In the genomic region with DNA sequence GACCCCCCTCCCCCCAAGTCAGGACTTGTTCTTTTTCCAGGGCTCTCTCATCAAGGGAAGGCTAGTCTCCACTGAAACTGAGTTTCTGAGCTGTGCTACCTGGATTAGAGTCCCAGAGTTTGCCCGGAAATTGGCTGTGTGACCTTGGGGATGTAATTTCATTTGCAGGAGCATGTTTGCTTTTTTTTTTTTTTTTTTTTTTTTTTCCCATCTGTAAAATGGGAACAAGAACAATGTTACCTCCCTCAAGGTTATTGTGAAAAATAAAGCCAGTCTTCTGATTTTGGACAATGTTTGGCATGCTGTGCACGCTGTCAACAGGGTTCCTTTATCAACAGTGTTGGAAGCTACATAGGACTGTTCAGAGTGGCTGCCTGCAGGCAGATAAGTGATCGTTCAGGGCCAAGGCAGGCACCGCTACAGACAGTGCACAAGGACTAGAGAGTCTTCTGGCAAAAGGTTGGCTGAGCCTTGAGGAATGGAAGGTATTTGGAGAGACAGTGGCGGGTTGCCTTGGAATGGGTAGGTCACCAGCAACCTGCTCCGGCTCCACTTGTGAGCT, we compare ENCODE assay signal across 9 mouse cellular contexts. TPM values are rescaled to one million over a fixed set of nuclear protein-coding genes. Genes with fewer than 3 reads are reported as not detected.
DNase-seq lines count a peak whose midpoint lies in the region; ATAC-seq and TF ChIP-seq lines count a peak whose summit lies in the region.
"Had no signal": no experiment of that assay in that cellular context is flagged by ENCODE, and none has a peak within 500 bp of the region (broad histone marks: within the 10 kb centered on the region; RNA-seq: fewer than 3 reads in every experiment).

No protein-coding gene starts in this region.

- intact Hi-C loops in left cerebral cortex, postnatal 36 days (cut with DNase I), result loop anchor here (5.0 kb wide), 1 partner anchor 72 kb away; no protein-coding TSS in a partner anchor

- TF ChIP-seq CTCF in lung, embryonic 14.5 days (IDR thresholded peaks at IDR 0.05; ENCODE audit: low read depth), result no peak

- no peak for DNase-seq in lung, embryonic 14.5 days
- no peak for DNase-seq in lung, postnatal 4 days
- DNase-seq in embryonic facial prominence, embryonic 11.5 days (ENCODE audit: low spot score), result no peak
- DNase-seq in limb, embryonic 10.5 days (ENCODE audit: low spot score), result no peak
- no peak for DNase-seq in left cerebral cortex, postnatal 36 days (ENCODE audit: low spot score in 2 of 2)
- no peak for DNase-seq in thymus, postnatal 10 days (ENCODE audit: low spot score in 2 of 2)
- DNase-seq in adrenal gland, postnatal 10 days, result no peak

- H3K4me1 ChIP-seq in lung, embryonic 14.5 days (ENCODE audit: insufficient read depth), result peaks cover 19% of the 10 kb centered on the region; the same call in 1 of the 2 replicates
- peaks cover 6% of the 10 kb centered on the region for H3K4me1 ChIP-seq in embryonic facial prominence, embryonic 11.5 days (ENCODE audit: control insufficient read depth, insufficient read depth, low read length)
- peaks cover 45% of the 10 kb centered on the region for H3K4me1 ChIP-seq in limb, embryonic 10.5 days
- peaks cover 12% of the 10 kb centered on the region for H3K4me1 ChIP-seq in neural tube, embryonic 14.5 days (ENCODE audit: control insufficient read depth, insufficient read depth, low read length)

- H3K36me3 ChIP-seq in lung, embryonic 14.5 days (ENCODE audit: insufficient read depth), result peaks cover 21% of the 10 kb centered on the region
- H3K36me3 ChIP-seq in embryonic facial prominence, embryonic 11.5 days (replicated peaks; ENCODE audit: control insufficient read depth, insufficient read depth, low read depth, low read length), result peaks cover 7% of the 10 kb centered on the region
- H3K36me3 ChIP-seq in limb, embryonic 10.5 days, result peaks cover 59% of the 10 kb centered on the region
- H3K36me3 ChIP-seq in neural tube, embryonic 14.5 days (ENCODE audit: control insufficient read depth, insufficient read depth, low read length), result peaks cover 15% of the 10 kb centered on the region; the same call in 1 of the 2 replicates

- no peaks in the 10 kb centered on the region for H3K27me3 ChIP-seq in lung, embryonic 14.5 days (ENCODE audit: insufficient read depth, low read length)
- H3K27me3 ChIP-seq in embryonic facial prominence, embryonic 11.5 days (ENCODE audit: control insufficient read depth, insufficient read depth, low read length), result no peaks in the 10 kb centered on the region
- no peaks in the 10 kb centered on the region for H3K27me3 ChIP-seq in limb, embryonic 10.5 days (ENCODE audit: low read depth, poor library complexity, severe bottlenecking)
- no peaks in the 10 kb centered on the region for H3K27me3 ChIP-seq in neural tube, embryonic 14.5 days (ENCODE audit: control insufficient read depth, insufficient read depth, low read length)

- peak overlapping the region; percentile 32; the same call in 1 of the 2 replicates for H3K27ac ChIP-seq in lung, embryonic 14.5 days (ENCODE audit: low read depth)
- peak overlapping the region; percentile 83 for H3K27ac ChIP-seq in embryonic facial prominence, embryonic 11.5 days (replicated peaks; ENCODE audit: low read depth, low read length)
- H3K27ac ChIP-seq in limb, embryonic 10.5 days, result peak overlapping the region; percentile 98
- H3K27ac ChIP-seq in neural tube, embryonic 14.5 days (ENCODE audit: low read depth, low read length), result peak overlapping the region; percentile 84; the same call in 1 of the 2 replicates

- H3K9ac ChIP-seq in lung, embryonic 14.5 days, result peak overlapping the region; percentile 87
- H3K9ac ChIP-seq in embryonic facial prominence, embryonic 11.5 days (replicated peaks; ENCODE audit: low read length), result peak overlapping the region; percentile 92
- peak overlapping the region; percentile 94 for H3K9ac ChIP-seq in neural tube, embryonic 14.5 days (replicated peaks; ENCODE audit: low read depth, low read length)

- 65% methylated on average over 6 of the region's 6 CpGs for WGBS in lung, embryonic 14.5 days
- WGBS in embryonic facial prominence, embryonic 11.5 days, result 77% methylated on average over 6 of the region's 6 CpGs
- WGBS in limb, embryonic 10.5 days, result 85% methylated on average over 6 of the region's 6 CpGs
- 89% methylated on average over 6 of the region's 6 CpGs for WGBS in neural tube, embryonic 14.5 days

- no peaks in the 10 kb centered on the region for H3K9me3 ChIP-seq in lung, embryonic 14.5 days (ENCODE audit: low read depth, low read length)
- no peaks in the 10 kb centered on the region for H3K9me3 ChIP-seq in embryonic facial prominence, embryonic 11.5 days (replicated peaks; ENCODE audit: control insufficient read depth, low read length)
- H3K9me3 ChIP-seq in limb, embryonic 10.5 days (replicated peaks), result no peaks in the 10 kb centered on the region
- no peaks in the 10 kb centered on the region for H3K9me3 ChIP-seq in neural tube, embryonic 14.5 days (ENCODE audit: control insufficient read depth, low read length)

- H3K4me2 ChIP-seq in lung, embryonic 14.5 days, result peak overlapping the region; percentile 90
- peak overlapping the region; percentile 79 for H3K4me2 ChIP-seq in embryonic facial prominence, embryonic 11.5 days (ENCODE audit: low read depth, low read length)
- H3K4me2 ChIP-seq in neural tube, embryonic 14.5 days (ENCODE audit: low read depth, low read length), result peak overlapping the region; percentile 70

- H3K4me3 ChIP-seq in lung, embryonic 14.5 days (ENCODE audit: low read depth, low read length), result peak overlapping the region; percentile 85
- peak overlapping the region; percentile 87 for H3K4me3 ChIP-seq in embryonic facial prominence, embryonic 11.5 days (ENCODE audit: low read depth, low read length)
- H3K4me3 ChIP-seq in limb, embryonic 10.5 days, result peak overlapping the region; percentile 96
- peak overlapping the region; percentile 84 for H3K4me3 ChIP-seq in neural tube, embryonic 14.5 days (ENCODE audit: low read depth, low read length)

- no peak for ATAC-seq in lung, embryonic 14.5 days (ENCODE audit: insufficient read depth)
- no peak for ATAC-seq in embryonic facial prominence, embryonic 11.5 days (replicated peaks; ENCODE audit: insufficient number of reproducible peaks, low FRiP score, low TSS enrichment, low read depth)
- ATAC-seq in neural tube, embryonic 14.5 days (ENCODE audit: low read depth), result no peak

RNA-seq across cellular contexts. Expression of gene Unc119, which starts 1.1 kb away (rescaled TPM):
- 36.8 and 43.1 TPM in 2 replicates for polyA plus RNA-seq in lung, embryonic 14.5 days (2014; fragmentation: Nextera tagmentation; extraction: Ambion mirVana)
- polyA plus RNA-seq in embryonic facial prominence, embryonic 11.5 days (2014; fragmentation: Nextera tagmentation; extraction: Ambion mirVana), result 77.0 and 84.7 TPM in 2 replicates
- polyA plus RNA-seq in limb, embryonic 10.5 days (2016; fragmentation: Nextera tagmentation; extraction: Ambion mirVana), result 77.9 and 83.0 TPM in 2 replicates
- polyA plus RNA-seq in neural tube, embryonic 14.5 days (2014; fragmentation: Nextera tagmentation; extraction: Ambion mirVana), result 74.8 and 91.5 TPM in 2 replicates
- total RNA-seq in left cerebral cortex, postnatal 36 days (2021), result 10 to 100 TPM; 30.6 to 31.3 TPM
- 10 to 100 TPM; 36.1 to 42.5 TPM for total RNA-seq in adrenal gland, postnatal 10 days (2021)

RNA-seq across cellular contexts. Expression of gene Pigs, which starts 16.2 kb away (rescaled TPM):
- polyA plus RNA-seq in lung, embryonic 14.5 days (2014; fragmentation: Nextera tagmentation; extraction: Ambion mirVana), result 69.9 and 76.0 TPM in 2 replicates
- 55.4 and 64.0 TPM in 2 replicates for polyA plus RNA-seq in embryonic facial prominence, embryonic 11.5 days (2014; fragmentation: Nextera tagmentation; extraction: Ambion mirVana)
- polyA plus RNA-seq in limb, embryonic 10.5 days (2016; fragmentation: Nextera tagmentation; extraction: Ambion mirVana), result 80.3 and 83.6 TPM in 2 replicates
- 71.4 and 80.0 TPM in 2 replicates for polyA plus RNA-seq in neural tube, embryonic 14.5 days (2014; fragmentation: Nextera tagmentation; extraction: Ambion mirVana)
- 10 to 100 TPM; 64.4 to 68.5 TPM for total RNA-seq in left cerebral cortex, postnatal 36 days (2021)
- 10 to 100 TPM; 40.1 to 40.3 TPM for total RNA-seq in adrenal gland, postnatal 10 days (2021)

RNA-seq across cellular contexts. Expression of gene Aldoc, which starts 21.6 kb away (rescaled TPM):
- polyA plus RNA-seq in lung, embryonic 14.5 days (2014; fragmentation: Nextera tagmentation; extraction: Ambion mirVana), result 4.4 and 5.0 TPM in 2 replicates
- 2.7 and 4.6 TPM in 2 replicates for polyA plus RNA-seq in embryonic facial prominence, embryonic 11.5 days (2014; fragmentation: Nextera tagmentation; extraction: Ambion mirVana)
- polyA plus RNA-seq in limb, embryonic 10.5 days (2016; fragmentation: Nextera tagmentation; extraction: Ambion mirVana), result 2.0 and 4.3 TPM in 2 replicates
- 245 and 350 TPM in 2 replicates for polyA plus RNA-seq in neural tube, embryonic 14.5 days (2014; fragmentation: Nextera tagmentation; extraction: Ambion mirVana)
- 100 to 1,000 TPM; 746 to 852 TPM for total RNA-seq in left cerebral cortex, postnatal 36 days (2021)
- 1 to 10 TPM; 8.3 to 8.6 TPM for total RNA-seq in adrenal gland, postnatal 10 days (2021)

RNA-seq across cellular contexts. Expression of gene Foxn1, which starts 41.9 kb away (rescaled TPM):
- not detected in 2 replicates for polyA plus RNA-seq in lung, embryonic 14.5 days (2014; fragmentation: Nextera tagmentation; extraction: Ambion mirVana)
- polyA plus RNA-seq in embryonic facial prominence, embryonic 11.5 days (2014; fragmentation: Nextera tagmentation; extraction: Ambion mirVana), result 0.14 and 0.50 TPM in 2 replicates
- 0.06 TPM in 1 of 2 replicates, not detected in the other for polyA plus RNA-seq in limb, embryonic 10.5 days (2016; fragmentation: Nextera tagmentation; extraction: Ambion mirVana)
- polyA plus RNA-seq in neural tube, embryonic 14.5 days (2014; fragmentation: Nextera tagmentation; extraction: Ambion mirVana), result not detected in 2 replicates
- total RNA-seq in left cerebral cortex, postnatal 36 days (2021), result not detected
- under 1 TPM in 1 of 2 experiments, not detected in 1; 0.09 TPM for total RNA-seq in adrenal gland, postnatal 10 days (2021)
- total RNA-seq: neutrophil, adult 5-6 weeks had no signal

RNA-seq across cellular contexts. Expression of gene Spag5, which starts 43.1 kb away (rescaled TPM):
- polyA plus RNA-seq in lung, embryonic 14.5 days (2014; fragmentation: Nextera tagmentation; extraction: Ambion mirVana), result 54.2 and 59.8 TPM in 2 replicates
- polyA plus RNA-seq in embryonic facial prominence, embryonic 11.5 days (2014; fragmentation: Nextera tagmentation; extraction: Ambion mirVana), result 54.8 and 62.0 TPM in 2 replicates
- polyA plus RNA-seq in limb, embryonic 10.5 days (2016; fragmentation: Nextera tagmentation; extraction: Ambion mirVana), result 72.8 and 84.8 TPM in 2 replicates
- polyA plus RNA-seq in neural tube, embryonic 14.5 days (2014; fragmentation: Nextera tagmentation; extraction: Ambion mirVana), result 3.4 and 3.5 TPM in 2 replicates
- total RNA-seq in left cerebral cortex, postnatal 36 days (2021), result 10 to 100 TPM in 1 of 2 experiments, 1 to 10 TPM in 1; 7.3 to 13.8 TPM
- 10 to 100 TPM; 11.2 to 16.1 TPM for total RNA-seq in adrenal gland, postnatal 10 days (2021)

Comparison
In these comparisons a context has a peak if more than half of its experiments do, and no peak if none do; other contexts are left out.
1. H3K27ac ChIP-seq: peak in every context shown above with its lines; median percentile 98 in limb, embryonic 10.5 days; 84 in neural tube, embryonic 14.5 days; 83 in embryonic facial prominence, embryonic 11.5 days; 32 in lung, embryonic 14.5 days.
2. RNA of gene Aldoc, which starts 21.6 kb away (polyA plus RNA-seq): 245 to 350 TPM in neural tube, embryonic 14.5 days; 4.4 to 5.0 TPM in lung, embryonic 14.5 days, 2.0 to 4.3 TPM in limb, embryonic 10.5 days and 2.7 to 4.6 TPM in embryonic facial prominence, embryonic 11.5 days; every median in the first group is over 10 times any median in the second.
3. Peak in every context shown above with its lines, with median percentiles within 50 percentile points of each other: H3K4me2 ChIP-seq, H3K4me3 ChIP-seq and H3K9ac ChIP-seq.